Mouse (Mus musculus): ENCODE data around the gene Itgb3bp.

DNA sequence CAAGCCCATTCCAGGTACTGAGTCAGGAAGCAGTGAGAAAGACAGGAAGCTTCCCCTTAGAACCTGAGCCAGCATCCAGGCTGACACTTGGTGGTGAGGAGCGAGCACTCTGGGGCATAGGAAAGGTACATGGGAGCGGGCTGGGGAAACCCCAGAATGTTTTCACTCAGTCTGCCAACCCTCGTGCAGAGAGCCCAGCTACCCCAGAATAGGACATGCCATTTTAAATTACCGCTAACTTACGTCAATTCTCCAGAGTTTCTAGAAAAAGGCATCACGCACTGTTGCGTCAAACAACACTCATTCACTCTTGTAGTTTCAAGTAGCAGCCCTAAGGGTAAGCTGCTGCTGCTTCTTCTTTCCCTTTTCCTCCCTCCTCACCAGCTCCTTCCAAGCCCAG is 15.4 kb upstream of the Itgb3bp start:
- TF ChIP-seq POLR2A (IDR thresholded peaks at IDR 0.05; ENCODE audit: control insufficient read depth, extremely low read depth, insufficient read depth, low read length, poor library complexity) (no peak), CTCF (IDR thresholded peaks at IDR 0.05; ENCODE audit: borderline replicate concordance, control insufficient read depth, extremely low read depth, insufficient read depth, low read length, poor library complexity) (no peak)

All from thymus, adult 2 months (tissue).